Mouse (Mus musculus) neural tube, embryonic 14.5 days (tissue): ENCODE results near the gene Tulp1. TPM values are rescaled to one million over a fixed set of nuclear protein-coding genes. Genes with fewer than 3 reads are reported as not detected.

ENCODE experiments used
- ATAC-seq: fragments of 200-750 bp; cut with Nextera tagmentation; 2 replicates; pipeline ENCODE4 v1.8.0; 2017; ENCODE audit warnings: low read depth, mild to moderate bottlenecking, moderate TSS enrichment, moderate library complexity
- H3K27ac ChIP-seq: fragments of 300-500 bp; sonication (generic); 2 replicates; pipeline ENCODE4 v1.5.1; 2014; ENCODE audit warnings: low read depth, mild to moderate bottlenecking, control low read depth, low read length, moderate library complexity, mixed read lengths
- H3K27me3 ChIP-seq: fragments of 300-500 bp; sonication (generic); 2 replicates; pipeline ENCODE4 v1.6.1; 2014; ENCODE audit warnings: low read length; ENCODE audit not compliant: control insufficient read depth, insufficient read depth
- H3K36me3 ChIP-seq: fragments of 300-500 bp; sonication (generic); 2 replicates; pipeline ENCODE4 v1.6.1; 2014; ENCODE audit warnings: low read length, mixed read lengths; ENCODE audit not compliant: control insufficient read depth, insufficient read depth
- H3K4me1 ChIP-seq: fragments of 300-500 bp; sonication (generic); 2 replicates; pipeline ENCODE4 v1.6.1; 2014; ENCODE audit warnings: low read length; ENCODE audit not compliant: control insufficient read depth, insufficient read depth
- H3K4me2 ChIP-seq: fragments of 300-500 bp; sonication (generic); 2 replicates; pipeline ENCODE4 v1.6.1; 2014; ENCODE audit warnings: mild to moderate bottlenecking, low read depth, low read length, control low read depth
- H3K4me3 ChIP-seq: fragments of 300-500 bp; sonication (generic); 2 replicates; pipeline ENCODE4 v1.5.1; 2014; ENCODE audit warnings: low read depth, low read length, control low read depth, mixed read lengths
- H3K9ac ChIP-seq: fragments of 300-500 bp; sonication (generic); replicated peaks from 2 replicates; pipeline ENCODE4 v1.6.1; 2014; ENCODE audit warnings: low read depth, mild to moderate bottlenecking, control low read depth, low read length, mixed read lengths
- H3K9me3 ChIP-seq: fragments of 300-500 bp; sonication (generic); 2 replicates; pipeline ENCODE4 v1.6.1; 2016; ENCODE audit warnings: low read length; ENCODE audit not compliant: control insufficient read depth
- WGBS: fragments of 180-500 bp; shearing (Covaris S2); extraction: QIAGEN DNeasy Blood & Tissue Kit; methylation state at CpG from one replicate; pipeline ENCODE4 v1.1.7; 2014; 5-methylcytosine and 5-hydroxymethylcytosine counted together
- polyA plus RNA-seq: library from polyadenylated mRNA; unstranded; fragments of >200 nt; fragmentation: Nextera tagmentation; extraction: Ambion mirVana; gene quantifications from 2 replicates; pipeline ENCODE4 v1.2.1, GENCODE M21; 2014

Gene Tulp1
- polyA plus RNA-seq, 1 experiment from 2014 or later, result 0.66 TPM

- peaks cover 10% of the 10 kb centered on the region for H3K4me1 ChIP-seq
These were observed 17.7 kb downstream of the Tulp1 start for GRCm38 (mm10) chr17:28347327-28347726.

GRCm38 (mm10) chr17:28345882-28346281 lies 19.1 kb downstream of the Tulp1 start:
- H3K4me1 ChIP-seq, result peaks cover 4% of the 10 kb centered on the region
- no peak overlapping the region for H3K4me3 ChIP-seq
- no peaks in the 10 kb centered on the region for H3K36me3 ChIP-seq
- 9% methylated on average over 10 of the region's 10 CpGs for WGBS
- no peak overlapping the region for H3K9ac ChIP-seq
- H3K27ac ChIP-seq, result no peak overlapping the region
- H3K4me2 ChIP-seq, result no peak overlapping the region
- no peaks in the 10 kb centered on the region for H3K9me3 ChIP-seq
- ATAC-seq, result no peak
- H3K27me3 ChIP-seq, result peaks cover 4% of the 10 kb centered on the region; the same call in 1 of the 2 replicates

More at GRCm38 (mm10) chr17:28347327-28347726, 17.7 kb downstream of the Tulp1 start:
- Histone ChIP-seq H3K27ac (no peak overlapping the region), H3K9ac (no peak overlapping the region), H3K36me3 (no peaks in the 10 kb centered on the region), H3K4me3 (no peak overlapping the region), H3K9me3 (no peaks in the 10 kb centered on the region), H3K4me2 (no peak overlapping the region), H3K27me3 (peaks cover 15% of the 10 kb centered on the region; the same call in 1 of the 2 replicates)
- 80% methylated on average over 10 of the region's 10 CpGs for WGBS
- no peak for ATAC-seq

GRCm38 (mm10) chr17:28345271-28345721 lies 19.7 kb downstream of the Tulp1 start:
- H3K4me2 ChIP-seq, result no peak overlapping the region
- no peaks in the 10 kb centered on the region for H3K36me3 ChIP-seq
- 18% methylated on average over 8 of the region's 8 CpGs for WGBS
- peaks cover 4% of the 10 kb centered on the region; the same call in 1 of the 2 replicates for H3K27me3 ChIP-seq
- no peak overlapping the region for H3K27ac ChIP-seq
- peaks cover 4% of the 10 kb centered on the region; the same call in 1 of the 2 replicates for H3K4me1 ChIP-seq
- H3K9me3 ChIP-seq, result no peaks in the 10 kb centered on the region
- no peak overlapping the region for H3K4me3 ChIP-seq
- ATAC-seq, result no peak
- H3K9ac ChIP-seq, result 0 out of 2 replicates have a peak overlapping the region, but pooled peaks have one; percentile 11

GRCm38 (mm10) chr17:28344670-28345069 lies 20.4 kb downstream of the Tulp1 start:
- H3K36me3 ChIP-seq, result no peaks in the 10 kb centered on the region
- no peak overlapping the region for H3K9ac ChIP-seq
- ATAC-seq, result no peak
- peaks cover 4% of the 10 kb centered on the region; the same call in 1 of the 2 replicates for H3K4me1 ChIP-seq
- peaks cover 4% of the 10 kb centered on the region; the same call in 1 of the 2 replicates for H3K27me3 ChIP-seq
- H3K4me3 ChIP-seq, result no peak overlapping the region
- no peak overlapping the region for H3K27ac ChIP-seq
- no peaks in the 10 kb centered on the region for H3K9me3 ChIP-seq
- H3K4me2 ChIP-seq, result no peak overlapping the region
- 46% methylated on average over 3 of the region's 3 CpGs for WGBS

- 52% methylated on average over 4 of the region's 4 CpGs for WGBS
- Histone ChIP-seq H3K9ac (no peak overlapping the region), H3K27ac (no peak overlapping the region), H3K4me2 (no peak overlapping the region), H3K9me3 (no peaks in the 10 kb centered on the region), H3K4me3 (no peak overlapping the region), H3K27me3 (peaks cover 4% of the 10 kb centered on the region; the same call in 1 of the 2 replicates), H3K4me1 (peaks cover 4% of the 10 kb centered on the region; the same call in 1 of the 2 replicates), H3K36me3 (no peaks in the 10 kb centered on the region)
- no peak for ATAC-seq
These were observed 20.9 kb downstream of the Tulp1 start for GRCm38 (mm10) chr17:28344050-28344607.

GRCm38 (mm10) chr17:28341091-28341490 lies 23.9 kb downstream of the Tulp1 start:
- H3K4me3 ChIP-seq, result 0 out of 2 replicates have a peak overlapping the region, but pooled peaks have one; percentile 7
- 5% methylated on average over 25 of the region's 26 CpGs for WGBS
- H3K9ac ChIP-seq, result peak overlapping the region; percentile 28; the same call in 1 of the 2 replicates
- no peaks in the 10 kb centered on the region for H3K36me3 ChIP-seq
- H3K27ac ChIP-seq, result no peak overlapping the region
- peak overlapping the region; percentile 50 for H3K4me2 ChIP-seq
- peaks cover 4% of the 10 kb centered on the region; the same call in 1 of the 2 replicates for H3K27me3 ChIP-seq
- peak; percentile 81 for ATAC-seq
- no peaks in the 10 kb centered on the region for H3K9me3 ChIP-seq
- peaks cover 4% of the 10 kb centered on the region; the same call in 1 of the 2 replicates for H3K4me1 ChIP-seq

- Histone ChIP-seq H3K27me3 (peaks cover 4% of the 10 kb centered on the region; the same call in 1 of the 2 replicates), H3K27ac (no peak overlapping the region), H3K9me3 (no peaks in the 10 kb centered on the region), H3K4me2 (peak overlapping the region; percentile 50), H3K9ac (peak overlapping the region; percentile 28; the same call in 1 of the 2 replicates), H3K36me3 (no peaks in the 10 kb centered on the region), H3K4me1 (peaks cover 4% of the 10 kb centered on the region; the same call in 1 of the 2 replicates), H3K4me3 (no peak overlapping the region)
- no peak for ATAC-seq
- WGBS, result 81% methylated on average over 7 of the region's 7 CpGs
These were observed 24.4 kb downstream of the Tulp1 start for GRCm38 (mm10) chr17:28340578-28340977.

- 92% methylated on average over 7 of the region's 7 CpGs for WGBS
- Histone ChIP-seq H3K4me1 (peaks cover 4% of the 10 kb centered on the region; the same call in 1 of the 2 replicates), H3K27me3 (no peaks in the 10 kb centered on the region), H3K9ac (no peak overlapping the region), H3K4me2 (no peak overlapping the region), H3K4me3 (no peak overlapping the region), H3K27ac (no peak overlapping the region), H3K36me3 (no peaks in the 10 kb centered on the region), H3K9me3 (no peaks in the 10 kb centered on the region)
- ATAC-seq, result no peak
These were observed 27.5 kb downstream of the Tulp1 start for GRCm38 (mm10) chr17:28337547-28337946.

GRCm38 (mm10) chr17:28335267-28335666 lies 29.8 kb downstream of the Tulp1 start:
- Histone ChIP-seq H3K27ac (no peak overlapping the region), H3K9me3 (no peaks in the 10 kb centered on the region), H3K4me3 (no peak overlapping the region), H3K27me3 (no peaks in the 10 kb centered on the region), H3K4me1 (no peaks in the 10 kb centered on the region), H3K4me2 (no peak overlapping the region), H3K9ac (no peak overlapping the region), H3K36me3 (peaks cover 9% of the 10 kb centered on the region; the same call in 1 of the 2 replicates)
- ATAC-seq, result no peak
- WGBS, result 77% methylated on average over 10 of the region's 10 CpGs
